Mouse (Mus musculus): ENCODE data around the gene Tgfbr3. TPM values are rescaled to one million over a fixed set of nuclear protein-coding genes. Genes with fewer than 3 reads are reported as not detected.

Gene Tgfbr3
- total RNA-seq, 1 experiment from 2014 or later = 31.2 TPM

GRCm38 (mm10) chr5:107106793-107107192 is 182.6 kb downstream of the Tgfbr3 start:
- no peak for ATAC-seq (replicated peaks; ENCODE audit: insufficient number of reproducible peaks, low FRiP score, low TSS enrichment, poor library complexity, severe bottlenecking)

- peak; percentile 70; the same call in 1 of the 2 replicates for ATAC-seq (replicated peaks; ENCODE audit: insufficient number of reproducible peaks, low FRiP score, low TSS enrichment, poor library complexity, severe bottlenecking)
Observed at GRCm38 (mm10) chr5:107106139-107106538, 183.3 kb downstream of the Tgfbr3 start.

- no peak for ATAC-seq (replicated peaks; ENCODE audit: insufficient number of reproducible peaks, low FRiP score, low TSS enrichment, poor library complexity, severe bottlenecking)
Observed at GRCm38 (mm10) chr5:107103591-107103990, 185.8 kb downstream of the Tgfbr3 start.

- no peak for ATAC-seq (replicated peaks; ENCODE audit: insufficient number of reproducible peaks, low FRiP score, low TSS enrichment, poor library complexity, severe bottlenecking)
Observed at GRCm38 (mm10) chr5:107102916-107103315, 186.5 kb downstream of the Tgfbr3 start.

- no peak for ATAC-seq (replicated peaks; ENCODE audit: insufficient number of reproducible peaks, low FRiP score, low TSS enrichment, poor library complexity, severe bottlenecking)
Observed at GRCm38 (mm10) chr5:107101684-107102083, 187.7 kb downstream of the Tgfbr3 start.

- no peak for ATAC-seq (replicated peaks; ENCODE audit: insufficient number of reproducible peaks, low FRiP score, low TSS enrichment, poor library complexity, severe bottlenecking)
Observed at GRCm38 (mm10) chr5:107101135-107101534, 188.3 kb downstream of the Tgfbr3 start.

- ATAC-seq (replicated peaks; ENCODE audit: insufficient number of reproducible peaks, low FRiP score, low TSS enrichment, poor library complexity, severe bottlenecking) = no peak
Observed at GRCm38 (mm10) chr5:107099634-107100033, 189.8 kb downstream of the Tgfbr3 start.

- no peak for ATAC-seq (replicated peaks; ENCODE audit: insufficient number of reproducible peaks, low FRiP score, low TSS enrichment, poor library complexity, severe bottlenecking)
Observed at GRCm38 (mm10) chr5:107099076-107099475, 190.4 kb downstream of the Tgfbr3 start.

GRCm38 (mm10) chr5:107098007-107098406 is 191.4 kb downstream of the Tgfbr3 start:
- no peak for ATAC-seq (replicated peaks; ENCODE audit: insufficient number of reproducible peaks, low FRiP score, low TSS enrichment, poor library complexity, severe bottlenecking)

GRCm38 (mm10) chr5:107097314-107097713 is 192.1 kb downstream of the Tgfbr3 start:
- ATAC-seq (replicated peaks; ENCODE audit: insufficient number of reproducible peaks, low FRiP score, low TSS enrichment, poor library complexity, severe bottlenecking) = no peak

- no peak for ATAC-seq (replicated peaks; ENCODE audit: insufficient number of reproducible peaks, low FRiP score, low TSS enrichment, poor library complexity, severe bottlenecking)
Observed at GRCm38 (mm10) chr5:107094233-107094632, 195.2 kb downstream of the Tgfbr3 start.

- no peak for ATAC-seq (replicated peaks; ENCODE audit: insufficient number of reproducible peaks, low FRiP score, low TSS enrichment, poor library complexity, severe bottlenecking)
Observed at GRCm38 (mm10) chr5:107093253-107093652, 196.2 kb downstream of the Tgfbr3 start.

- ATAC-seq (replicated peaks; ENCODE audit: insufficient number of reproducible peaks, low FRiP score, low TSS enrichment, poor library complexity, severe bottlenecking) = no peak
Observed at GRCm38 (mm10) chr5:107092137-107092536, 197.3 kb downstream of the Tgfbr3 start.

GRCm38 (mm10) chr5:107089966-107090365 is 199.5 kb downstream of the Tgfbr3 start:
- ATAC-seq (replicated peaks; ENCODE audit: insufficient number of reproducible peaks, low FRiP score, low TSS enrichment, poor library complexity, severe bottlenecking) = no peak

GRCm38 (mm10) chr5:107087829-107088808 is 201.3 kb downstream of the Tgfbr3 start:
- ATAC-seq (replicated peaks; ENCODE audit: insufficient number of reproducible peaks, low FRiP score, low TSS enrichment, poor library complexity, severe bottlenecking) = no peak

GRCm38 (mm10) chr5:107087291-107087690 is 202.1 kb downstream of the Tgfbr3 start:
- no peak for ATAC-seq (replicated peaks; ENCODE audit: insufficient number of reproducible peaks, low FRiP score, low TSS enrichment, poor library complexity, severe bottlenecking)

- ATAC-seq (replicated peaks; ENCODE audit: insufficient number of reproducible peaks, low FRiP score, low TSS enrichment, poor library complexity, severe bottlenecking) = no peak
Observed at GRCm38 (mm10) chr5:107086166-107086565, 203.3 kb downstream of the Tgfbr3 start.

- no peak for ATAC-seq (replicated peaks; ENCODE audit: insufficient number of reproducible peaks, low FRiP score, low TSS enrichment, poor library complexity, severe bottlenecking)
Observed at GRCm38 (mm10) chr5:107084431-107084830, 205.0 kb downstream of the Tgfbr3 start.

- no peak for ATAC-seq (replicated peaks; ENCODE audit: insufficient number of reproducible peaks, low FRiP score, low TSS enrichment, poor library complexity, severe bottlenecking)
Observed at GRCm38 (mm10) chr5:107082011-107082410, 207.4 kb downstream of the Tgfbr3 start.

GRCm38 (mm10) chr5:107080986-107081624 is 208.3 kb downstream of the Tgfbr3 start:
- no peak for ATAC-seq (replicated peaks; ENCODE audit: insufficient number of reproducible peaks, low FRiP score, low TSS enrichment, poor library complexity, severe bottlenecking)

All from monocyte, adult 5-6 weeks (primary cell).